9 mouse cellular contexts compared by ENCODE assay signal in the genomic region with DNA sequence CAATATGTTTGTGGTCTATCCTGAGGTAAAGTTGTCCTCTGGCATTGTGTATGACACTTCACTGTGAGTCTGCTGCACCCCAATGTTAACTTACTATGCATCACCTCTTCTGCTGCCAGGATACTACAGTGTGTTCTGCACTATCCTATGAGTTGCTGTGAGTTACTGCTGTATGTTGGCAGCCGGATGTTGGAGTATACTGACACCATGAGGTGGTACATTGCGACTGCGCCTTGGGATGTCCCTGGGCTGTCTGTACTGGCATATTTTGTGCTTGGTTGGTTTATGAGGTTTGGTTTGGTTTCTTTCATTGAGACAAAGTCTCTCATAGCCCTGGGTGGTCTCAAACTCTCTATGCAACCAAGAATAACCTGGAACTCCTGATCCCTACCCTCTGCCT. TPM values are rescaled to one million over a fixed set of nuclear protein-coding genes. Genes with fewer than 3 reads are reported as not detected.
DNase-seq lines count a peak whose midpoint lies in the region; ATAC-seq and TF ChIP-seq lines count a peak whose summit lies in the region.
"Had no signal": no experiment of that assay in that cellular context is flagged by ENCODE, and none has a peak within 500 bp of the region (broad histone marks: within the 10 kb centered on the region; RNA-seq: fewer than 3 reads in every experiment).

No protein-coding gene starts in this region.

- intact Hi-C loops in heart, postnatal 14 days (cut with DNase I), result loop anchor here (10.0 kb wide), 1 partner anchor 353 kb away; no protein-coding TSS in a partner anchor

- H3K4me1 ChIP-seq in cerebellum, adult 2 months (ENCODE audit: control insufficient read depth, insufficient read depth, low read length), result no peaks in the 10 kb centered on the region
- H3K4me1 ChIP-seq in midbrain, embryonic 16.5 days (ENCODE audit: control insufficient read depth, insufficient read depth, low read length), result no peaks in the 10 kb centered on the region

- no peak overlapping the region for H3K9ac ChIP-seq in midbrain, embryonic 16.5 days (ENCODE audit: low read depth, low read length)

- H3K27ac ChIP-seq in cerebellum, adult 2 months (ENCODE audit: insufficient read depth, low read length), result no peak overlapping the region
- no peak overlapping the region for H3K27ac ChIP-seq in layer of hippocampus, adult 2 months
- H3K27ac ChIP-seq in midbrain, embryonic 16.5 days (ENCODE audit: low read length), result no peak overlapping the region

- TF ChIP-seq POLR2A in cerebellum, adult 2 months (IDR thresholded peaks at IDR 0.05; ENCODE audit: borderline replicate concordance, insufficient read depth, low read length), result no peak

- H3K27me3 ChIP-seq in cerebellum, adult 2 months (ENCODE audit: control insufficient read depth, insufficient read depth, low read length), result no peaks in the 10 kb centered on the region
- H3K27me3 ChIP-seq in midbrain, embryonic 16.5 days (ENCODE audit: control insufficient read depth, insufficient read depth, low read depth, low read length), result no peaks in the 10 kb centered on the region

- no peaks in the 10 kb centered on the region for H3K36me3 ChIP-seq in midbrain, embryonic 16.5 days (ENCODE audit: control insufficient read depth, insufficient read depth, low read length)
- H3K36me3 ChIP-seq: G1E had no signal

- ATAC-seq in midbrain, embryonic 16.5 days, result 0 out of 2 replicates have a peak, but pooled peaks have one; percentile 32
- ATAC-seq in megakaryocyte, adult 5-6 weeks (ENCODE audit: poor library complexity, severe bottlenecking), result no peak

- no peak overlapping the region for H3K4me2 ChIP-seq in midbrain, embryonic 16.5 days (ENCODE audit: low read length)

- TF ChIP-seq CTCF in cerebellum, adult 2 months (IDR thresholded peaks at IDR 0.05; ENCODE audit: borderline replicate concordance, insufficient read depth, low read depth, low read length), result peak; percentile 42; the same call in 1 of the 2 replicates
- TF ChIP-seq CTCF in layer of hippocampus, adult 2 months (conservative IDR thresholded peaks at IDR 0.05), result peak; percentile 82

- 48% methylated on average over 3 of the region's 3 CpGs for WGBS in cerebellum, adult 2 months
- 46% methylated on average over 3 of the region's 3 CpGs for WGBS in midbrain, embryonic 16.5 days

- no peaks in the 10 kb centered on the region for H3K9me3 ChIP-seq in midbrain, embryonic 16.5 days (replicated peaks; ENCODE audit: control insufficient read depth, low read length, poor library complexity, severe bottlenecking)
- H3K9me3 ChIP-seq: G1E had no signal

- DNase-seq in cerebellum, adult 2 months, result no peak
- DNase-seq in cerebellum, adult 11 months, result no peak
- DNase-seq in ovary, postnatal 14 days (ENCODE audit: low spot score), result peak; percentile 43
- DNase-seq in ovary, postnatal 10 days (ENCODE audit: low spot score), result no peak
- peak; percentile 11 to 38 for DNase-seq in heart, postnatal 14 days
- DNase-seq in layer of hippocampus, adult 2 months (ENCODE audit: low spot score in 2 of 2), result peak; percentile 26 to 56

- no peak overlapping the region for H3K4me3 ChIP-seq in cerebellum, adult 2 months (replicated peaks; ENCODE audit: insufficient read depth, low read depth, low read length)
- no peak overlapping the region for H3K4me3 ChIP-seq in layer of hippocampus, adult 2 months
- H3K4me3 ChIP-seq in midbrain, embryonic 16.5 days (ENCODE audit: low read depth, low read length), result no peak overlapping the region

RNA-seq across cellular contexts. Expression of gene Cyp2f2, which starts 8.5 kb away (rescaled TPM):
- 0.10 and 0.73 TPM in 2 replicates for polyA plus RNA-seq in cerebellum, adult 2 months (2012; rRNA removed)
- 10 to 100 TPM in 1 of 2 experiments, under 1 TPM in 1; 0.12 to 25.5 TPM for total RNA-seq in heart, postnatal 14 days (2021)
- under 1 TPM in 1 of 2 experiments, not detected in 1; 0.41 TPM for total RNA-seq in layer of hippocampus, adult 2 months (2021)
- polyA plus RNA-seq in midbrain, embryonic 16.5 days (2015; fragmentation: Nextera tagmentation; extraction: Ambion mirVana), result 0.15 TPM in 1 of 2 replicates, not detected in the other
- not detected in 2 replicates for total RNA-seq in megakaryocyte, adult 5-6 weeks (2015)
- total RNA-seq in megakaryocyte, adult 5-6 weeks (2017), result not detected in 2 replicates
- total RNA-seq: G1E had no signal
- polyA plus RNA-seq: G1E had no signal

RNA-seq across cellular contexts. Expression of gene Cyp2t4, which starts 25.4 kb away (rescaled TPM):
- not detected in 2 replicates for polyA plus RNA-seq in cerebellum, adult 2 months (2012; rRNA removed)
- not detected for total RNA-seq in heart, postnatal 14 days (2021)
- total RNA-seq in layer of hippocampus, adult 2 months (2021), result not detected
- polyA plus RNA-seq in midbrain, embryonic 16.5 days (2015; fragmentation: Nextera tagmentation; extraction: Ambion mirVana), result 0.21 and 0.25 TPM in 2 replicates
- not detected in 2 replicates for total RNA-seq in megakaryocyte, adult 5-6 weeks (2015)
- total RNA-seq in megakaryocyte, adult 5-6 weeks (2017), result not detected in 2 replicates
- total RNA-seq: G1E had no signal
- polyA plus RNA-seq: G1E had no signal

RNA-seq across cellular contexts. Expression of gene Egln2, which starts 38.4 kb away (rescaled TPM):
- polyA plus RNA-seq in cerebellum, adult 2 months (2012; rRNA removed), result 115 and 120 TPM in 2 replicates
- total RNA-seq in heart, postnatal 14 days (2021), result 10 to 100 TPM; 60.1 to 60.6 TPM
- 100 to 1,000 TPM in 1 of 2 experiments, 10 to 100 TPM in 1; 97.4 to 103 TPM for total RNA-seq in layer of hippocampus, adult 2 months (2021)
- polyA plus RNA-seq in midbrain, embryonic 16.5 days (2015; fragmentation: Nextera tagmentation; extraction: Ambion mirVana), result 91.5 and 95.7 TPM in 2 replicates
- total RNA-seq in megakaryocyte, adult 5-6 weeks (2015), result 11.1 and 12.5 TPM in 2 replicates
- 22.2 and 29.6 TPM in 2 replicates for total RNA-seq in megakaryocyte, adult 5-6 weeks (2017)

RNA-seq across cellular contexts. Expression of gene Rab4b, which starts 50.5 kb away (rescaled TPM):
- 175 and 176 TPM in 2 replicates for polyA plus RNA-seq in cerebellum, adult 2 months (2012; rRNA removed)
- 10 to 100 TPM; 21.9 to 22.1 TPM for total RNA-seq in heart, postnatal 14 days (2021)
- 10 to 100 TPM; 97.4 to 98.8 TPM for total RNA-seq in layer of hippocampus, adult 2 months (2021)
- polyA plus RNA-seq in midbrain, embryonic 16.5 days (2015; fragmentation: Nextera tagmentation; extraction: Ambion mirVana), result 104 and 106 TPM in 2 replicates
- 65.7 and 73.7 TPM in 2 replicates for total RNA-seq in megakaryocyte, adult 5-6 weeks (2015)
- 26.8 and 30.4 TPM in 2 replicates for total RNA-seq in megakaryocyte, adult 5-6 weeks (2017)

RNA-seq across cellular contexts. Expression of gene Gm21983, which starts 52.7 kb away (rescaled TPM):
- polyA plus RNA-seq in cerebellum, adult 2 months (2012; rRNA removed), result not detected in 2 replicates
- not detected for total RNA-seq in heart, postnatal 14 days (2021)
- not detected for total RNA-seq in layer of hippocampus, adult 2 months (2021)
- polyA plus RNA-seq in midbrain, embryonic 16.5 days (2015; fragmentation: Nextera tagmentation; extraction: Ambion mirVana), result 0.54 and 0.72 TPM in 2 replicates
- not detected in 2 replicates for total RNA-seq in megakaryocyte, adult 5-6 weeks (2015)
- total RNA-seq in megakaryocyte, adult 5-6 weeks (2017), result not detected in 2 replicates
- total RNA-seq: G1E had no signal
- polyA plus RNA-seq: G1E had no signal

Comparison
In these comparisons a context has a peak if more than half of its experiments do, and no peak if none do; other contexts are left out.
1. DNase-seq: peak in ovary, postnatal 14 days (single experiment), heart, postnatal 14 days (2 of 2) and layer of hippocampus, adult 2 months (2 of 2); none in cerebellum, adult 2 months (0 of 2), cerebellum, adult 11 months (single experiment) and ovary, postnatal 10 days (single experiment).